Mouse (Mus musculus) heart, postnatal 4 days (tissue): ENCODE measurements around the gene Pank1. TPM values are rescaled to one million over a fixed set of nuclear protein-coding genes. Genes with fewer than 3 reads are reported as not detected.

Experiments
- DNase-seq: peaks from one replicate; pipeline ENCODE4 v3.0.0; 2021
- total RNA-seq, 2 experiments: library from RNA; stranded (reverse); gene quantifications; 2 replicates each; pipeline ENCODE4 v1.2.3; 2021

Pank1 gene
- 10 to 100 TPM; 27.3 to 29.0 TPM for total RNA-seq

DNA sequence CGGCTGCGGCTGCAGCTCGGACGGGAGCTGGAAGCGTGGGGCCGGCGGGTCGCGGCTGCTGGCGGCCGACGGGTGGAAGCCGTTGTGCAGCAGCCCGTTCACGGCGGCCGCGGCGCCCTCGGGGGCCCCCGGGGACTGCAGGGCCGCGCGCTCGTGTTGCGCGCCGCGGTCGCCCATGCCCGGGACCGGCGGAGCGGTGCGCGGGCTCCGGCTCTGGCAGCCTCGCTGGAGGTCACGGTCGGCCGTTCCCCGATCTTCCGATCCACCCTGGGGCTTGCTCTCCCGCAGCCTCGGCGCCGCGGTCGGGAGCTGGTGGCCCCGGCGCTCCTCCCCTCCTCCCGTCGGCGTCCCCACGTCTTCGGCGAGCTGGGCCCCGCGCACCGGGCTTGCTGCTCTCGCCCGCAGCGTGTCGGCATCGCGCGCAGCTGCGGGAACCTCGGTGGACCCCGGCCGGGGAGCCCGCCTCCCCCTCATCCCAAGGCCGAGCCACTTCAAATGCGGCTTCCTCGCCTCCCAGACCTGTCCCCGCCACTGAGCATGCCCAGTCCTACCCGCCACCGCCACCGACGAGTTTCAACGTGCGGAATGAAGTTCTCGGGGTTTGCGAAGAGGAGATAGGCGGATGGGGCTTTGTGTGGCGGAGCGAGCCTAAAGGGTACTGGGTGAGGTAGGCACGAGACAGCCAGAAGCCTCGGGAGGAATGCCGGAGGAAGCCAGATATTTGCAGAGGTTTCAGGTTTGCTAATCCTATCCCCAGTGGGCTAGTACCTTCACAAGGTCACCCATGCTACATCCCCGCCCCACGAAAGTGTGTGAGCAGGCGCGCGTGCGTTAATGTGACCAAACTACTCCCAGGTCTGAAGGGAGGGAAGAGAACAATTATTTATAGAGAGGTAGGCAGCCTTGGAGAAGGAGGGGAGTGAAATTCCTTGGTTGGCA is at the start of gene Pank1:
Gene Pank1 (minus strand): TSS at position 853 of the 939 bp plus-strand sequence.
- DNase-seq, result peak; percentile 75

DNA sequence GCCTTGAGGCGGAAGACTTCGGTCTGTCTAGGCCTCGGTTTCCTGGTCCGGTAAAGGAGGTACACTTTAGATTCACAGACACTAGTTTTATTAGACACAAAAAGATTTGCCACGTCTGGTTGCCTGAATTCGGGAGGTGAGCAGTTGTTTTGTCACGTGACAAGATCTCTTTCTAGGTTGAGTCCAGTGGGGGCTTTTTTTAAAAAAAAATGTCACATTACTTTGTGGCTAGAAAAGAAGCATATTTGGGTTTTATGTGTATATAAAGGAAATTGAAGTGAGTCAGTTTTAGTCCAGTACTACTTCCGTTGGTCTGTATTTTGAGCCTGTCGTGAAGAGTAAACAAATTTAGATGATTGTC is 43.3 kb upstream of the Pank1 start:
- no peak for DNase-seq

- DNase-seq, result peak; percentile 95
Observed at GRCm38 (mm10) chr19:34921652-34922602, 42.7 kb upstream of the Pank1 start, which contains the start of gene Kif20b. TSS of gene Kif20b (plus strand) at chr19:34922361.

DNA sequence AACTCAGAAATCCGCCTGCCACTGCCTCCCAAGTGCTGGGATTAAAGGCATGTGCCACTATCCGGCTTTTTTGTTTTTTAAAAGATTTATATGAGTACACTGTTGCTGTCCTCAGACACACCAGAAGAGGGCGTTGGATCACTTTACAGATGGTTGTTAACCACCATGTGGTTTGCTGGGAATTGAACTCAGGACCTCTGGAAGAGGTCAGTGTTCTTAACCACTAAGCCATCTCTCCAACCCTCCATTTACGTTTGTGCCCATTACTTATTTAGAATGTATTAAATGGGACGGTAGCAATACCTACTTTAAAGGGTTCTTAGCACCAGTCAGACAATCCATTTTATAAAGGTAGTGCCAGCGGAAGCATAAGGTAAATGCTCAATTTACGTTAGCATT is 42.0 kb upstream of the Pank1 start:
- no peak for DNase-seq

DNA sequence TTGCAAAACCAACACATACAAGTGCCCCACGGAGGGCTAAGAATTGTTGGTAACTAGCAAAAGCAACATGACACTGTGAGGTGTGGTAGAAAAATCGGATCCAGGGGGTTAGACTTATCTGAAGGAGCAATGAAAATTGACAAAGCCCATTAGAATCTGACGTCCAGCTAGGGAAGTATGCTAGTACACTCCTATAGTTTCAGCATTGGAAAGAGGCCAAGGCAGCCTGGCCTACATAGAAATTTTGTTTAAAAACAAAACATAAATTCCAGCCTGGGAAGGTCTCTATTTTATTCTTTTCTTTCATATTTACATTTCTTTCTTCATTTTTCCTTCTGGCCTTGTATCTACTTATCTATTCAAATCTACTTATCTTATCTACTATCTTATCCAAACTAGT is 41.3 kb upstream of the Pank1 start:
- DNase-seq, result no peak

GRCm38 (mm10) chr19:34920066-34920465 is 40.8 kb upstream of the Pank1 start:
- no peak for DNase-seq

DNA sequence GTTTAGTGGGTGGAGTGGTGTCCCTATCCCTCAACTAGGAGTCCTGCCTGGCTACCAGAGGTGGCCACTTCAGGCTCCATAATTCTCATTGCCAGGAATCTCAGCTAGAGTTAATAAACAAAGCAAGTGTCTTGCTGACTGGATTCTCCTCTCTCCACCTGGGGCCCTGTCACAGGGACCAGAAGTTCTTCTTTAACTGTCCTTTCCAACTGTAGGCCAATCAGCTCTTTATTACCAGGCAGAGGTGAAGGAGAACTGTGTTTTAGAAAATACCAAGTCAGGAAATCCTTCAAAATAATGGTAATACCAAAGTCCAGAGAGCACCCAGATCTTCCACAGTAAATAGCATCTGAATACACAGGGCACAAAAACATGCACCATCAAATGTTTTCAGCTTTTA is 33.1 kb upstream of the Pank1 start:
- no peak for DNase-seq

- DNase-seq, result no peak
Observed at GRCm38 (mm10) chr19:34906772-34907171, 27.5 kb upstream of the Pank1 start.

- DNase-seq, result no peak
Observed at GRCm38 (mm10) chr19:34905424-34905823, 26.2 kb upstream of the Pank1 start.

DNA sequence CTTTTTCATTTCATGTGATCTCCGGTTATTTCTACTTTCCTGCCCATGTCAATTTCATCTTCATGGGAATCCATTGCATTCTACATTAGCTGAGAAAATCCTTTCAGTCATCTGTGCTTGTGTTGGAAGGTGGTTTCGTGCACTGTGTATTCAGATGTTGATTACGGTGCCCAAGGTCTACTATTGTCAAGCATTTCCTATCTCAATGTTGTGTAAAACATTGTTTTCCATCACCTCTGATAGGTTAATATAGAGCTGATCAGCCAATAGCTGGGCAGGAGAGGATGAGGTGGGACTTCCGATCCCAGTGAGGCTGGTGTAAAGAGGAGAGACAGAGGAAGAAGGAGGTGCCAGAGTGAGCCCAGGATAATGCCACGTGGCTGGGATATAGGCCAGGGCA is 24.8 kb upstream of the Pank1 start:
- DNase-seq, result no peak

GRCm38 (mm10) chr19:34901735-34902134 is 22.5 kb upstream of the Pank1 start:
- no peak for DNase-seq

DNA sequence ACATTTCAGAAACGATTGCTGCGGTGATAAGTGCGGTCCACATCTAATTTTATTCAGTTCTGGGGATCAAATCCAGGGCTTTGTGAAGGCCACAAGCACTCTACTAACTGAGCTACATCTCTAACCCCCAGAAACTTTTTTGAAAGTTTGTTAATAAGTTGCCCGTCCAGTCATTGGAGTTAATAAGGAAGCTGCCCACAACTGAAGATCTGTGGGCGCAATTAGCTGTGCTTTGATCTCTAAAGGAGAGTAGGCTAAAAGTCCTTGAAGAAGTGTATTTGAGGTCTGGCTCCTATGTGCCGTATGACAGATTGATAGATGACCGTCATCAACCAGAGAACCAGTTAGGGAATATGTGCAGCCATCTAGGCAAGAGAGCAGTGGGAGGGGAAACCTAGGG is 22.0 kb upstream of the Pank1 start:
- DNase-seq, result no peak

GRCm38 (mm10) chr19:34898941-34899340 is 19.7 kb upstream of the Pank1 start:
- no peak for DNase-seq

GRCm38 (mm10) chr19:34897082-34897965 is 18.1 kb upstream of the Pank1 start:
- no peak for DNase-seq

GRCm38 (mm10) chr19:34895082-34895481 is 15.8 kb upstream of the Pank1 start:
- DNase-seq, result no peak

DNA sequence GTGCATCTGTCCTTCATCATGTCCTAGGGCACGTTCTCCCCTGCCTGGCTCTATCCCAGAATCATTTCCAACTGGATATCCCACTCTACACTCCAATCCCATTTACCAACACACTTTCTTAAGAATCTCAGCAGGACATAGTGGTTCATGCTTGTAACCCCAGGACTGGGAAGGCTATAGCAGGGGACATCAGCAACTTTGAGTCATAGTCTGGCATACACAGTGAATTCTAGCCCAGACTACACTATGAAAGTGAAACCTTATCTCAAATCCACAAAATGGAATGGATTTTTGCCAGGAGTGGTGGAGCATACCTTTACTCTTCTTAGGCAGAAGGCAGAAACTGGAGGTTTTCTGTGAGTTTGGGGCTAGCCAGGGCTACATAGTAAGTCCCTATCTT is 12.3 kb upstream of the Pank1 start:
- no peak for DNase-seq

DNA sequence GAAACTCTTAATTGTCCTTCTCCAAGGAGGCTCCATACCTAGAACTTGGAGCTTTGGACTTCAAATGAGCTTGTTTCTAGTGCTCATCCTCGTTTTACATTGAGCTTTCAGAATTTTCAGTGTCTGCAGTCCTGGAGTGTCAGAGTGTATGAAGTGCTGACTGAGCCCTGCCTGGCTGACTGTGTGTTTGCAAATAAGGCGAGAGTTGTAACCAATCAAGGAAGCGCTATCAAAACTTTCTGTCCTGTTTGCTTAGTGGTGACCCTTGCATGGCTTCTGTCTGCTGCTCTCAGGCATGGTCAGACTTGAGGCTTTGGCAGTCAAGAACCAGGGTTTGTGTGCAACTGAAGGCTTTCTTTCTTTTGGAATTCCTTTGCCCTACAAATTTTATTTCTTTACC is 11.7 kb upstream of the Pank1 start:
- no peak for DNase-seq

DNA sequence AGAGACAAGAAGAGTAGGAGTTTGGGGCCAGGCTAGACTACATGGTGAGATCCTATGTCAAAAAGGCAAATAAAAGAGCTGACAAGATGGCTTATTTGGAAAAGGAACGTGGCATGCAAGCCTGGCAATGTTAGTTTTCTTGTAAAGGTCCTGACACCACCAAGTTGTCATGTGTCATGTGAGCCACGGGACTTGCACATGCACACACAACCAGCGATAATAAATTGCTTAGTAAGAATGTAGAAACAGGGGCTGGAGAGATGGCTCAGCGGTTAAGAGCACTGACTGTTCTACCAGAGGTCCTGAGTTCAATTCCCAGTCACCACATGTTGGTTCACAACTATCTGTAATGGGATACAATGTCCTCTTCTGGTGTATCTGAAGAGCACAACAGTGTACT is 7.1 kb upstream of the Pank1 start:
- DNase-seq, result no peak

DNA sequence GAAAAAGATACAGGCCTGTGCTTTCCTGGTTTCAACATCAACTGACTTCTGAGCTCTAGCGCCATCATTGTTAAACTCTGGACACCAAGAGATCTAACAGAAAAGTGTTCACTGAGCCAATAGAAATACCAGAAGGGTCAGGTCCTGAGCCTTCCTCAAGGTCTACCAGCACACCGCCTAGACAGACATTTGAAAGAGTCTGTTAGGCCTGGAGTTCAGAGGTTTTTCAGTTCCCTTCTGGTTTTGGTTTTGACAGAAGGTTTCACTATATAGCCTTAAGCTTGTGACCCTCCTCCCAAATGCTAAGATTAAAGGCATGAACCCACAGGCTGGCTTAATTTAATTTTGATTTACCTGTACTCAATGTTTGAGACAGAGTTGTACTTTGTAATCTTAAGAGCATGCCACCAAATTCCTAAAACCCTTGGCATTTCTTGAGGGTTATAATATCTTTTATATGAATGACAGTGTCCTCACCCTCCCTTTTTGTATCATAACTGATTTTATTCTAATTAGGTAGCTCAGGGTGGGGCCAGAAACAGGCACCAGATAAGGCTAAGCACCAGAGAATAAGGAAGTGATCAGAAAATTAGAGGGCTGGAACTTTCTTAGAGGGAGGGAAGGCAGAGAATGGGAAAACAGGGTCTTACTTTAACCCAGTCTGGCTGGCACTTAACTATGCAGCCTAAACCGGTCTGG is 4.4 kb upstream of the Pank1 start:
- no peak for DNase-seq

- no peak for DNase-seq
Observed at GRCm38 (mm10) chr19:34882443-34882842, 3.2 kb upstream of the Pank1 start.

DNA sequence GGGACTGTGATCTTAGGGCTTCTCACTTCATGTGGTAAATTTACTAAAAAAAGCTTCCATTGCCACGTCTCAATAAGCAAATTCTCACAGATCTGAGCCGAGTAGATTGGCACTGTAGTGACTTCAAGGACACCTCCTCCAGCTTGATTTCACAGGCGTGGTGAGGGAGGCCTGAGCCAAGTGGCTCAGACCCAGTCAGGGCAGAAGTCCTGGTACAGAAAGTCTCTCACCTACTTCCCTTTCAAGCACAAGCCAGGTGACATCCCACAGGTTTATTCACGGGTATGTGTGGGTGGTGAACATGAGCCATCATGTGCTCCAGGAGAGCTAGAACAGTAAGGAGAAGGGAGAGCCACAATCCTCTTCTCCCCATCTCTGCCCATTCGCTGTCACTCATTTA is 1.9 kb upstream of the Pank1 start:
- no peak for DNase-seq

DNA sequence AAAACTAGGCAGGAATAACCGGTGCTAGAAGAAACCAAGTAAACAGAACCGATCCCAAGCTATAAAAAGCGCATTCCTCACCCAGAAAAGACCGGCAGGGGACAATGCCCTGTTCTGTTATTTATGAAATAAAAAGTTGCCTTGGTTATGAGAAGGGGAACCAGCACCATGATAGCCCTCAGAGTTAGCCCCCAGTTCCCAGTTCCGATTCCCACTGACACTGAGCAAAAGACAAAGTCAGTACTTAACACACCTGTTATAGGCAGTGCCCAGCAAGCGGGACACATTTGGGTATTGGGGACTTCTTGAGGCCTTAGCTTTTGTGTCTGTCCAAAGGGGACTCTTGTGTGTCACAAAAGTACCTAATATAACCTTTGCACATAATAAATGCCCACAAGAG is 369 bp upstream of the Pank1 start:
- peak; percentile 9 for DNase-seq
